Mouse (Mus musculus) liver, embryonic 14.5 days (tissue): ENCODE results near the gene Tagln2.

ENCODE experiments used
- CTCF ChIP-seq: IDR thresholded peaks from 2 replicates; pipeline ENCODE4 v1.5.1; 2016; ENCODE audit warnings: antibody characterized with exemption, low read depth, control low read depth
- EP300 ChIP-seq: IDR thresholded peaks from 2 replicates; pipeline ENCODE4 v1.6.1; 2016; ENCODE audit warnings: antibody characterized with exemption, low read depth

DNA sequence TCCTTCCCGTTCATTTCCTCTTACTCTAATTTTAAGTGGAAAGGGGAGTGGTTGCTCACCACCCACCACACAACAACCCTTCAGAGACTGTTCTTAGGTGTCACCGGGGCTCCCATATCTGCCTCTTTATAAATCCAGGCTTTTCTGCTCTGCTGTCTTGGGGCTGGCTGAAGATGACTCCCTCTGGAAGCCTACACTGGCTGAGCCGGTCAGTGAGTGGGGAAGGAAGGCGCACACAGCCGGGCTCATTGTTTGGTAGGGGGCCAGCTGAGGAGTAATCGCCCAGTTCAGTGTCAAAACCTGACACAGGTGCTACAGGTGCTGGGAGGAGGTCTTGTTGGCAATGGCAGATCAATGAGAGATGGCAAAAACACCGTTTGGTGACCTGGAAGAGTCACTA is 26.1 kb downstream of the Tagln2 start:
- TF ChIP-seq CTCF, result no peak
- TF ChIP-seq EP300, result no peak
